Mouse (Mus musculus) spleen, postnatal 4 days (tissue): ENCODE measurements around the gene Krt39.

Source experiments
- DNase-seq, 2 experiments: peaks; one replicate each; pipeline ENCODE4 v3.0.0; 2022; ENCODE audit warnings: low spot score in 2 of 2

Gene Krt39

DNA sequence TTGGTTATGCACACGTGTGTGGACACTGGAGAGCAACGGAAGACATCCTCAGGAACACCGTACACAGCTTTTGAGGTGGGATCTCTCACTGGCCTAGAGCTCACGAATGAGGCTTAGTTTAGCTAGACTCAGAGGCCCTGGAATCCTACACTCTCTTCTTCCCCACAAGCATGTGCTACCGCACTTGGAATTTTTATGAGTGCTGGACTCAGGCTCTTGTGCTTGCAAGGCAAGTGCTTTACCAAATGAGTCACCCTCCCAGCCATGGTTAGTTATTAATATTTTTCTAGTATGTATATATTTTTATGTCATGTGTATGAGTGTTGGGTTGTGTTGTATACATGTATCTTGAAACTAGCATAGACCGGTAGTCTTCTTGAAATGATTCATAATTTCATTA, 49.2 kb downstream of the Krt39 start:
- no peak for DNase-seq

DNA sequence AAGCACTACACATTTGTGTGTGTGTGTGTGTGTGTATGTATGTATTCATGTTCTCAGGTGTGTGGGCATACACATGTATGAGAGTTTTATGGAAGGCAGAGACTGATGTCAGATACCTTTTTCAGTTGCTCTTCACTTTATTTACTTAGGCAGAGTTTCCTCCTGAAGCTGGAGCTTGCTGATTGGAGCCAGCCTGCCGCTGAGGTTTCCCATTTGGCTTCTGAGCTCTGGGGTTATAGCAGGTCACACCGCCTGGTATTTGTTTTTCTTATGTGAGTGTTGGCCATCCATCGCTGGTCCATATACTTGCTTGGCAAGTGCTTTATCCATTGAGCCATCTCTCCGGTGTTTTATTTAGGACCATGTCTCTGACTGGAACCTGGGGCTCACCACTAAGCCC, 51.9 kb downstream of the Krt39 start:
- DNase-seq: no peak

DNA sequence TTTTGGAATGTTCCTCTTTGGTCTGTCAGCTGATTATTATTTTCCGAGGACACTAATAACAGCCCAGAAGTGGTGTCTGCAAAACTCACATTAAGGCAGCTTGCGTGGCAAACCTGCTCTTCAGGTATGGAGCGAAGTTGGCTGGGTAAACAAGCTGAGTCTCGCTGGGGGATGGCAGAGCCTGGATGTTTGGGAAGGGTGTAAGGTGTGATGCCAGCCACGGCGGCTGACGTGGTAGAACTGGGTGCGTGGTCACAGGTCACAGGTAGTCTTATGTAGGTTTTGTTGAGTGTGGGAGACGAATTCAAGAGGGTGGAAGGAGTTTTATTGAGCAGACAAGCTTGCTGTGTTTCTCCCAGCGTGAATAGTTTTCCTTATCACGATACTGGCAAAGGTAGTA, 52.6 kb downstream of the Krt39 start:
- DNase-seq: no peak

DNA sequence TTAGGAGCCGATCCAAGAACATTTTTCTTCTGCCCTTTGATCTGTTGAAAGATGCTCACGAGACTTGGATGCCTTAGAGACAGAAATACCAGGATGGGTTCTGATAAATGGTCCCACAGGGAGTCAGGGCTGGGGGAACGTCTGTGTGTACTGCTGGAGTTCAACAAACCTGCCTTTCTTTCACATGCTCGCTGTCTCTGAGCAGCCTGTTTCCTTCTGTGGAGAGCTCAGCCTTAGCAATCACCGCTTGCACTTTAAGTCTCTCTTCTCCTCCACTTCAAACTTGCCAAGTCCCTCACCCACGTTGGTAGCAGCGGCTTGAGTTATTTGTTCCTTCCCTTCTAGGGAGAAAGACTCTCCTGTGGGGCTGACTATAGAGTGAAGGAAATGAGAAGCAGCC, 54.8 kb downstream of the Krt39 start:
- DNase-seq: no peak

DNA sequence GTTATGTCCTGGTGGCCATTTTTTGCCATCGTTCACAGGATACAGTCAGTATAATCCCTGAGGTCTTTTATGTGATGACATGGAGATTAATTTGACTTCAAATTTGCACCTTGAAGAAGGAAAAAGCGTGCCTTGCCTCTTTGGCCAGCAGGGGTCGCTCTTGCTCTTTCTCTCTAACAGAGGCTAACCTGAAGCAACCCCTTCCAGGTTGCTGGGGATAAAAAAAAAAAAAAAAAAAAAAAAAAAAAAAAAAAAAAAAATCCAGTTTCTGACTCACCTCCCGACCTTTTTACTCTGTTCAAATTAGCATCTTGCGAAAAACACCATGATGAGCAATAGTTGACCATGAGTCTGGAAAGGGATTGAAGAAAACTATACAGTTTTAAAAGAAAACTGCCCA, 56.3 kb downstream of the Krt39 start:
- DNase-seq: peak; percentile 39 to 84
